Mouse (Mus musculus): ENCODE results near the gene Setd2.

DNA sequence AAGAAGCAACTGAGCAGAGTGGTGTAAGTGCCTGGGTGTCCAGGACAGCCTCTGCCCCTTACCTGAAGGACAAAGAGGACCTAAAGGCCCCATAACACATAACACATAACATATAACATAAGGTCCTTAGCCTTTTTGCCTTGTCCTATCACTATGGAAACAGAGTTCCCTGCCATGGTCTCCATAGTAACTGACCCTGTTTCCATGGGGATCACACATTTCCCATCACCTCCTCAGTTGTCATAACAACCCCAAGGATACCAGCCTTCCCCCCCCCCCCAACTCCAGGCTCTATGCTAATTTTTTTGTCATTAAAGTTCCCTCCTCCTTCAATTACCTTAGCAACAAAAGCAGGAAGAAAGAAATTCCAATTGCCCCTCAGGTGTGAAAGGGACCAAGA, 117.4 kb downstream of the Setd2 start:
- no peak for TF ChIP-seq TCF12 (IDR thresholded peaks at IDR 0.05; ENCODE audit: low read depth, low read length)
- TF ChIP-seq GATA1 (IDR thresholded peaks at IDR 0.05; ENCODE audit: low read depth, low read length), result no peak
- TF ChIP-seq POLR2A (IDR thresholded peaks at IDR 0.05; ENCODE audit: control insufficient read depth in 1 of 2, insufficient read depth in 1 of 2, low read depth in 1 of 2, low read length in 2 of 2, poor library complexity in 1 of 2), result no peak
- TF ChIP-seq CTCF (IDR thresholded peaks at IDR 0.05 in 2 of 3, conservative IDR thresholded peaks at IDR 0.05 in 1 of 3; ENCODE audit: control insufficient read depth in 1 of 3, insufficient read depth in 1 of 3, low read depth in 2 of 3, low read length in 3 of 3, poor library complexity in 1 of 3, severe bottlenecking in 1 of 3), result no peak
- no peak for TF ChIP-seq MAFK (IDR thresholded peaks at IDR 0.05; ENCODE audit: borderline replicate concordance, low read depth, low read length)
- no peak for TF ChIP-seq ZKSCAN1 (IDR thresholded peaks at IDR 0.05; ENCODE audit: low read depth, low read length)
- no peak for TF ChIP-seq JUND (IDR thresholded peaks at IDR 0.05; ENCODE audit: low read depth, low read length)
- no peak for TF ChIP-seq CHD2 (IDR thresholded peaks at IDR 0.05; ENCODE audit: low read length)
- TF ChIP-seq RCOR1 (IDR thresholded peaks at IDR 0.05; ENCODE audit: low read depth, low read length), result no peak

Data from MEL (cell line).